Mouse (Mus musculus) kidney, adult 2 months (tissue): Measurements from ENCODE around the gene Rapgef5.

ENCODE experiments used
- CTCF ChIP-seq: fragments of 200-500 bp; conservative IDR thresholded peaks from 2 replicates; pipeline ENCODE4 v1.5.1; 2011; ENCODE audit warnings: low read depth, mild to moderate bottlenecking, control low read depth, low read length, moderate library complexity, mixed read lengths; ENCODE audit not compliant: insufficient read depth, insufficient read length
- POLR2A ChIP-seq: fragments of 200-500 bp; IDR thresholded peaks from one replicate; pipeline ENCODE4 v1.6.1; 2011; ENCODE audit warnings: low read depth, low read length, control low read depth

GRCm38 (mm10) chr12:117497361-117497760 lies 18.9 kb upstream of the Rapgef5 start:
- TF ChIP-seq CTCF (no peak), POLR2A (no peak)
